Mouse (Mus musculus): Measurements from ENCODE around the gene Mus81. TPM values are rescaled to one million over a fixed set of nuclear protein-coding genes. Genes with fewer than 3 reads are reported as not detected.

Mus81 gene
- total and polyA plus RNA-seq, 3 experiments, result 20.4 to 29.3 (median 28.8) TPM

GRCm38 (mm10) chr19:5483386-5484359, 4.5 kb downstream of the Mus81 start:
- Histone ChIP-seq H3K79me2 (replicated peaks; ENCODE audit: control insufficient read depth, extremely low read depth, insufficient read depth, poor library complexity, severe bottlenecking) (no peaks in the 10 kb centered on the region), H3K4me1 (ENCODE audit: control insufficient read depth in 1 of 2, insufficient read depth in 2 of 2) (peaks cover 2 to 20% of the 10 kb centered on the region in 2 experiments; a peak in 2 of 4 replicates), H3K4me3 (replicated peaks in 1 of 3; ENCODE audit: low read depth in 2 of 3, low read length in 2 of 3, poor library complexity in 1 of 3) (no peak overlapping the region), H3K36me3 (replicated peaks in 1 of 2; ENCODE audit: control insufficient read depth in 1 of 2, insufficient read depth in 1 of 2, low read length in 1 of 2) (peaks cover 29 to 55% of the 10 kb centered on the region in 2 experiments), H3K27ac (ENCODE audit: insufficient read depth, low read depth) (no peak overlapping the region), H3K4me2 (ENCODE audit: insufficient read depth, low read depth, poor library complexity, severe bottlenecking) (no peak overlapping the region), H3K9me3 (replicated peaks; ENCODE audit: low read length) (no peaks in the 10 kb centered on the region), H3K9ac (ENCODE audit: insufficient read depth, low read depth) (no peak overlapping the region), H3K27me3 (replicated peaks) (no peaks in the 10 kb centered on the region)
- no peak for DNase-seq (ENCODE audit: extremely low read depth)
- dilution Hi-C loops (cut with MboI; ENCODE audit: extremely low pct_ligation_motif_present, extremely low pct_unique_long_range_greater_than_20kb, low sequenced_read_pairs), result no loop called here
- in situ Hi-C loops (cut with MboI; ENCODE audit: low pct_ligation_motif_present, low pct_unique_long_range_greater_than_20kb, low sequenced_read_pairs), result no loop called here
- no peak for TF ChIP-seq JUND (conservative IDR thresholded peaks at IDR 0.05; ENCODE audit: low read depth, low read length)

GRCm38 (mm10) chr19:5481398-5481797, 6.8 kb downstream of the Mus81 start:
- Histone ChIP-seq H3K79me2 (replicated peaks; ENCODE audit: control insufficient read depth, extremely low read depth, insufficient read depth, poor library complexity, severe bottlenecking) (no peaks in the 10 kb centered on the region), H3K9me3 (replicated peaks; ENCODE audit: low read length) (no peaks in the 10 kb centered on the region), H3K9ac (ENCODE audit: insufficient read depth, low read depth) (no peak overlapping the region), H3K27me3 (replicated peaks) (no peaks in the 10 kb centered on the region), H3K4me1 (ENCODE audit: control insufficient read depth in 1 of 2, insufficient read depth in 2 of 2) (peaks cover 0 to 5% of the 10 kb centered on the region in 2 experiments; a peak in 2 of 4 replicates), H3K4me2 (ENCODE audit: insufficient read depth, low read depth, poor library complexity, severe bottlenecking) (no peak overlapping the region), H3K36me3 (replicated peaks in 1 of 2; ENCODE audit: control insufficient read depth in 1 of 2, insufficient read depth in 1 of 2, low read length in 1 of 2) (peaks cover 29 to 53% of the 10 kb centered on the region in 2 experiments), H3K27ac (ENCODE audit: insufficient read depth, low read depth) (no peak overlapping the region), H3K4me3 (replicated peaks in 1 of 3; ENCODE audit: low read depth in 2 of 3, low read length in 2 of 3, poor library complexity in 1 of 3) (no peak overlapping the region)
- no peak for DNase-seq (ENCODE audit: extremely low read depth)
- dilution Hi-C loops (cut with MboI; ENCODE audit: extremely low pct_ligation_motif_present, extremely low pct_unique_long_range_greater_than_20kb, low sequenced_read_pairs), result no loop called here
- no peak for TF ChIP-seq E2F4 (IDR thresholded peaks at IDR 0.05; ENCODE audit: insufficient replicate concordance, low read depth, low read length)
- no peak for TF ChIP-seq NRF1 (IDR thresholded peaks at IDR 0.05; ENCODE audit: low read depth, low read length)
- no peak for TF ChIP-seq RAD21 (IDR thresholded peaks at IDR 0.05; ENCODE audit: low read depth, low read length)
- TF ChIP-seq ETS1 (conservative IDR thresholded peaks at IDR 0.05; ENCODE audit: low read depth, low read length), result no peak
- TF ChIP-seq POLR2AphosphoS2 (IDR thresholded peaks at IDR 0.05; ENCODE audit: low read depth, low read length), result no peak
- no peak for TF ChIP-seq CHD2 (IDR thresholded peaks at IDR 0.05; ENCODE audit: low read length)
- no peak for TF ChIP-seq JUN (IDR thresholded peaks at IDR 0.05; ENCODE audit: insufficient read depth, low read depth, low read length)
- no peak for TF ChIP-seq CTCF (conservative IDR thresholded peaks at IDR 0.05 in 1 of 2, IDR thresholded peaks at IDR 0.05 in 1 of 2; ENCODE audit: low read depth in 2 of 2, low read length in 2 of 2)
- no peak for TF ChIP-seq MEF2A (IDR thresholded peaks at IDR 0.05; ENCODE audit: borderline replicate concordance, low read depth, low read length)
- in situ Hi-C loops (cut with MboI; ENCODE audit: low pct_ligation_motif_present, low pct_unique_long_range_greater_than_20kb, low sequenced_read_pairs), result no loop called here

- dilution Hi-C loops (cut with MboI; ENCODE audit: extremely low pct_ligation_motif_present, extremely low pct_unique_long_range_greater_than_20kb, low sequenced_read_pairs) (no loop called here), in situ Hi-C loops (cut with MboI; ENCODE audit: low pct_ligation_motif_present, low pct_unique_long_range_greater_than_20kb, low sequenced_read_pairs) (no loop called here)
- Histone ChIP-seq H3K79me2 (replicated peaks; ENCODE audit: control insufficient read depth, extremely low read depth, insufficient read depth, poor library complexity, severe bottlenecking) (no peaks in the 10 kb centered on the region), H3K27ac (ENCODE audit: insufficient read depth, low read depth) (no peak overlapping the region), H3K4me3 (replicated peaks in 1 of 3; ENCODE audit: low read depth in 2 of 3, low read length in 2 of 3, poor library complexity in 1 of 3) (no peak overlapping the region), H3K27me3 (replicated peaks) (no peaks in the 10 kb centered on the region), H3K4me1 (ENCODE audit: control insufficient read depth in 1 of 2, insufficient read depth in 2 of 2) (no peaks in the 10 kb centered on the region), H3K9me3 (replicated peaks; ENCODE audit: low read length) (no peaks in the 10 kb centered on the region), H3K4me2 (ENCODE audit: insufficient read depth, low read depth, poor library complexity, severe bottlenecking) (no peak overlapping the region), H3K36me3 (replicated peaks in 1 of 2; ENCODE audit: control insufficient read depth in 1 of 2, insufficient read depth in 1 of 2, low read length in 1 of 2) (peaks cover 19 to 39% of the 10 kb centered on the region in 2 experiments), H3K9ac (ENCODE audit: insufficient read depth, low read depth) (no peak overlapping the region)
- no peak for DNase-seq (ENCODE audit: extremely low read depth)
- TF ChIP-seq MYC (IDR thresholded peaks at IDR 0.05; ENCODE audit: low read depth, low read length) (no peak), IRF4 (IDR thresholded peaks at IDR 0.05; ENCODE audit: low read depth, low read length) (no peak), ELF1 (IDR thresholded peaks at IDR 0.05; ENCODE audit: low read depth, low read length) (no peak), JUND (conservative IDR thresholded peaks at IDR 0.05; ENCODE audit: low read depth, low read length) (no peak), MXI1 (IDR thresholded peaks at IDR 0.05; ENCODE audit: low read depth, low read length) (no peak), SIN3A (IDR thresholded peaks at IDR 0.05; ENCODE audit: low read length) (no peak), RCOR1 (conservative IDR thresholded peaks at IDR 0.05; ENCODE audit: low read depth, low read length) (no peak), ZC3H11A (IDR thresholded peaks at IDR 0.05; ENCODE audit: low read depth, low read length) (no peak), JUN (IDR thresholded peaks at IDR 0.05; ENCODE audit: insufficient read depth, low read depth, low read length) (no peak), TBP (conservative IDR thresholded peaks at IDR 0.05; ENCODE audit: low read depth, low read length) (no peak), PAX5 (IDR thresholded peaks at IDR 0.05; ENCODE audit: low read length) (no peak), GABPA (IDR thresholded peaks at IDR 0.05; ENCODE audit: insufficient replicate concordance, low read depth, low read length) (no peak), CHD2 (IDR thresholded peaks at IDR 0.05; ENCODE audit: low read length) (no peak)
Observed at GRCm38 (mm10) chr19:5480016-5480415, 8.2 kb downstream of the Mus81 start.

All from CH12.LX (cell line).